Mouse (Mus musculus) right cerebral cortex, adult 2 months (tissue): ENCODE results near the gene Smg1.
A peak's percentile ranks its signal among the peaks of the same experiment; 100 is the strongest.

Source experiments
- DNase-seq, 2 experiments: peaks; one replicate each; pipeline ENCODE4 v3.0.0; 2021 to 2022; ENCODE audit warnings: low spot score in 2 of 2

Gene Smg1

DNA sequence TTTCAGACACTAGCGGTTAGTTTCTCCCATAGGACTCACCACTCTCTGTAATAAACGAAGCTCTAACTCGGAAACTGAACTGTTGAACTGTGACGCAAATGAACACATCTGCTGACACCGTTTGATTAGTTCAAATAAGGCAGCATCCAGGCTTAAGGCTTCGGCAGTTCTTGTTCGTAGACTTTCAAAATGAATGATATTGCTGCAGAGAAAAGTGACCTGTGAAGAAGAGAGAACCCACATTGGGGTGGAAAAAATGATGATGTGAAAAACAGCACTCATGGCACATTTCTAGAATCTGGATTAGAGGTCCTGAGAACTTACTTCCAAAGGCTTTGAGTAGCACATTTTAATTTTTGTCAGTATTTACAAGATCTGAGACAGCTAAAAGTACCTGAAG is 102.2 kb downstream of the Smg1 start:
- no peak for DNase-seq

DNA sequence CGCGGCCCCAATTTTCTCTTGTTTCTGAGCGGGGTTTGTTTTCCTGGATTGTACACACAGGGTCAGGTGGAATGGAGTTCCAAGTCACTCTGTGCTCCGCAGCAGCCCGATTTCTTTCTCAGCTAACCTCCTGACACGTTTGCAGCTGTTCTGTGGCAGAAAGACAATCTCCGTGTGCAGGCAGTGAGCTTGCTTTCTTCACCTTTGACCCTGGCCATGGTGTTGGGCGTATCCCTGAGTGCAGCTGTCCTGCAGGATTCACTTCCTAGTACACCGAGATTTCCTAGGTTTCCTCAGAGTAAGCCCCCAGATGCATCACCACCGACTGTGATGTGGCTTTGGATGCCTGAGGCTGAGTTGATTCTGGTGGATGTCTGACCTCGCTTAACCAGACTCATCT is 108.3 kb downstream of the Smg1 start:
- no peak for DNase-seq

DNA sequence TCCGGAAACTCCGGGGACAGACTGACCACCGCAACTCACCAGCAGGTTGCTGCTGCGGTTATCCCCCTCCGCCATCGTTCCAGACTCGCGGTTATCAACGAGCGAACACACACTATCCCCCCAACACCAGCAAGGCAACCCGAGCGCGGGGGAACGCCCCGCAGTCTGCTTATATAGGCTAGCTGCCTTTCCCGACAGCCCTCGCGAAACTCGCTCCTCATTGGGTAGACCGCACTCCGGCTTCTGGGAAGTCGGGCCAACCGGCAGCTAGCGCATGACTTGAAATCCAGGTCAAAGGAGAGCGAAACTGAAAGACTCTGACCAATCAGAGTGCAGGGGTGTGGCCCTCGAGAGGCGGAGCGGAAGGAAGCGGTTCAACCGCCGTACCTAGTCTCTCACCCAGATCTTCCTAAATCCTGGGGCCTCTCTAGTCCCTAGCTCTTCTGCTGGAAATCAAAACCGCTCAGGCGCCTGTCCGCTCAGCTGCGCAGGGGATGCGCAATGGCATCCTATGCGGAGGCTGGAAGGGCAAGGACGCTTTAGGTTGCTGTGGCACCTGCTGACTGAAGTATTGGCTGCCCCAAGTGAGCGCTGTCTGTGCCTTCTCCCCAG is 113.9 kb downstream of the Smg1 start, which contains the start of gene Arl6ip1:
TSS of gene Arl6ip1 (minus strand) at position 233 of the 612 bp plus-strand sequence.
- DNase-seq: peak; percentile 94 to 97

DNA sequence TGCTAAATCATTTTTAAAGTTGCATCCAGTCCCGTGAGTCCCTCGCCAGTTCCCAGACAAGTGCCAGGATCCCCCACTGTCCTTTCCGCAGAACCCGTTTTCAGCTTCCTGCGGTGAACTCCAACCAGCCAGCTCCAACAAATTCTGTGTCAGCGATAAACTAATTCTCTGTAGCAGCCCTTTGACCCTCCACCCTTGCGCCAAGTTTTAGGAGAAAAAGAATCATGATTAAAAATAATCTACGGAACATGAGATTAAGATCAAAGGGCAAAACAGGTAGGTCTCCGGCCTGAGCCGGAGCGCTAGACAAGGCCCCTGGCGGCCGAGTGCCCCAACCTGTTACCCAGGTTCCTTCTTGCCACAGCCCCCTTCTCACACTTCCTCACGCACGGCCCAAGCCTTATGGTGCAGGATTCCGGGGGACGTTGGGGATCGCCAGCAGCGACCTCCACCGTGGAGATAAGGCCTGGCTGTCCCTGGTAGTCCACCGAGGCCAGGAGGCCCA is 114.5 kb downstream of the Smg1 start:
- DNase-seq: peak; percentile 28 to 41

DNA sequence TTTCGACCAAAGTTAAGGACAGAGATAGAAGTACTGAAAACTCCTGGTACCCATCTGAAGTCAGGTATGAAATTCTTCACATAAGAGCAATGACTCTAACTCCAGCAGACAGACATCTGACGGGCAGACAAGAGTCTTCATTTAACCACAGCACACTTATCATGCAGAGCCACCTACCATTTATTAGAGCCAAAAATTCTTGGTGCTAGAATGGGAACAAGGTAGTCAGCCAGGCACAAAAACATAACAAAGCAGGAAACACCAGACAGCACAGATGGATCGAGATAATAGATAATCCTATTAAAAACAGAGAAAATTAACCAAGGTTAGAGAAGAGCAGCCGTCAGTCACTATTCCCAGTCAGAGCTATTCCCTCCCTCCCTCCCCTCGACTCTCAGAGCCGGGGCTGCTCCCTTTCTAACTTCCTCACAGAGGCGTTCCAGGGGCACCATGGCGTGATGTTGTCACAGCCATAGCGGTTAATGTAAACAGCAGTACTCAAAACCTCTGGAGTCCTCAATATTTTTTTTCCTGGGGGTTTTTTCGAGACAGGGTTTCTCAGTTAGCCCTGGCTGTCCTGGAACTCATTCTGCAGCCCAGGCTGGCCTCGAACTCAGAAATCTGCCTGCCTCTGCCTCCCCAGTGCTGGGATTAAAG is 117.1 kb downstream of the Smg1 start:
- DNase-seq: no peak

DNA sequence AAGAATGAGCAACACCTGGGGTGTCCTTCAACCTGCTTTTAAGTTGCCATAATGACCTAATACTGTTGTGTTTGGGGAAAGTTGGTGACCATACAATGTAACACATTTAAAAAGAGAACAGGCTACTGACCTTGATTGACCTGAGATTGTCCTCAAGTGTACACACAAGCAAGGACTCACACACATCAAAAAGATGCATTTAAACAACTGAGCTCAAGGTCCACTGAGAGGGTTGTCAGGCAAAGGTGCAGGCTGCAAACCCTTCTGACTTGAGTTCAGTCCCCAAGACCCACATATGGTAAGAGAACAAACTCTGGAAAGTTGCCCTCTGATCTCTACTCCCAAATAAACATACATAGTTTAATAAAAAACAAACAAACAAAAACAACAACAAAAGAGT is 117.7 kb downstream of the Smg1 start:
- DNase-seq: no peak

DNA sequence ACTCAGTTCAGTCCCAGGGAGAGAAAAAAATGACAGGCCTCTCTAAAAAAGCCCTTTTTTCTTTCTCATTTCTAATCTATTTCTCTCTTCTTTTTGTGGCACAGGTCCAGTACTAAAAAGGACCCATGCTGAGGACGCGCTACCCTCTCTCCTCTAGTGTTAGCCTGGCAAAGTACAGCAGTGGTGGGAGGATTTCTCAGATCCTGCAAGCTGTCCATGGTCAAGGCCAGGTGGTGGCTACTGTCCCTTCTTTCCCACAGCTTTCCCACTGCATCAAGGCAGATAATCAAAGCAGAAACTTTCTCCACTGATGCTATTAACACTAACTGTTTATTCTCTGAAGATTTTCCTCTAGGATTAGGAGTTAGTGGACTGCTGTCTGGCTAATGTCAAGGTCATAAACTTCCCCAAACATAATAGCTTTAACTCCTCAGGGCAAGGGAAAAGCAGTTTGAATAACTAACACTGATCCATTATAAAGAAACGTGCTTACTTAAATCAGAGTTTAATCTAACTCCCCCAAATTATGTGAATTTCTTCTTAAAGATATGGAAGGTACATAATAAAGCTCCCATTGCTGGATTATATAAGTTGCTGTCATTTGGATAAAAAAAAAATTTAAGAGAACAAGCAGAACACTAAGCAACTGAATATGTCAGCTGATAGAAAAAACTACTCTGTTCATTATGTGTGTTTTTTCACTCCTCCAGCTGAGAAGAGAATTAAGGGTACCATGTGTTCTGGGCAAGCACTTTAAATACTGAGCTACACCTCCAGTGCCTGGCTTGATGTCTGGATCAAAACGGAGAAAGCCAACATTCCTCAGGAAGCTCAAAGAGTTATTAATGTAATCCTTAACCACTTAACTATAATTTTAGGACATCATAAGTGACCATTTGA is 119.7 kb downstream of the Smg1 start:
- peak in 1 of 2 experiments; percentile 31 for DNase-seq

DNA sequence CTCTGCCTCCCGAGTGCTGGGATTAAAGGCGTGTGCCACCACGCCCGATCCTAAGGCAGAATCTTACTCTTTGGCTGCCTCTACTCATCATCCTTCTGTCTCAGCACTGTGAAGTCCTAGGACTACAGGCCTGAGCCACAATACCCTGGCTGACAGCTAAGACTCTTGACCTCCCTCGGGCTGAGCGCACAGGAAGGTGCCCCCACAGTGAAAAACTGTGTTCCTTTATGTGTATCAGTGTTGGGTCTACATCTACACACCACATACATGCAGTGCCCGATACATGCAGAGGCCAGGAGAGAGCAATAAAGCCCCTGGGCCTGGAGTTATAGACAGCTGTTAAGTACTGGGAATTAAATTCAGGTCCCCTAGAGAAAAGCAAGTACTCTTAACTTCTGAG is 121.2 kb downstream of the Smg1 start:
- DNase-seq: no peak

DNA sequence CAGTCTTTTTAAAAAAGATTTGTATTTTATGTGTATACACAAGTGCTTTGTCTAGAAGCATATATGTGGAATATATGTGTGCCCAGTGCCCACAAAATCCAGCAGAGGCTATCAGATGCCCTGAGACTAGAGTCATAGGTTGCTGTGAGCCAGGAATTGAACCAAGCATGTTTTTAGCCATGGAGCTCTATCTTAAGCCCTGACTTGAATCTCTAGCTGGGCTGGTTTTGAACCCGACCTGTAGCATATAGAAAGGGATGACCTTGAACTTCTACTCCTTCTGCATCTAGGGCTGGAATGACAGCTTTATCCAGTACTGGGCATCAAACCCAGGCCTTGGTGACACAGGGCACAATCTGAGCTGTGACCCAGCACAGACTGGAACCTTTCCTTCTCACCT is 122.8 kb downstream of the Smg1 start:
- DNase-seq: no peak

DNA sequence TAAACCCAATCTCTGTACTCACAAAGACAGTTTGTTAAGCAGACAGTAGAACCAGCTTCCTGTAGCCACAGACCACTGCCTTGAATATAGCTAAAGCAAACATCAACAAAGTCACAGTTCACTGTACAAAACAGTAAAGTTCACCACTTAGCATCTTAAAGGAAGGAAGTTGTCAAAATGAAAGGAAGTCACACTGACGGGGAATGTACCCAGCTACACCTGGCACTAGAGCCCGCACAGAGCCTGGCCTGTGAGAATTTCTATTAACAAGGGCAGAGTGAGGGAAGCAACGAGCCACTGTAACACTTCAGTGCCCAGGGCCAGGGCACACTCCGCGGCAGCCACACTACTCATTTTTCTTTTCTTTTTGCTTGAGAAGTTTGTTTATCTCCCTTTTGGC is 123.5 kb downstream of the Smg1 start:
- no peak for DNase-seq

DNA sequence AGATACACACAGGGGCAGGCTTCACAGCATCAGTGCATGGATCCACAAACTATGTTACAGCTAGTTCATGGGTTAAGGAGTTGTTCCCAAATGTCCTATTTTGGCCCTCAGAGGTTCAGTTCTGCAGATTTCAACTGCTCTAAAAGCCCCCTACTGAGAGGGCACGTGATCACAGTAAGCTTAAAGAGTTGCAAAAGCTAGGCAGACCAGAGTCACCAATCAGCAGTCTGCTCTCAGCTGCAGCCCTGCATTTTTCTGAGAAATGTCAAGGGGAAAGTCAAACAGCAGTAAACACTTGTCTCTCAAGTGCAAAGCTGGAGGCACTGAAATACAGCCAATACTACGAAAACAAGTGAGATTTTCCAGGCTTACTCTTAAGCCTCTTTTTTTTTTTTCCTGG is 124.3 kb downstream of the Smg1 start:
- DNase-seq: no peak

DNA sequence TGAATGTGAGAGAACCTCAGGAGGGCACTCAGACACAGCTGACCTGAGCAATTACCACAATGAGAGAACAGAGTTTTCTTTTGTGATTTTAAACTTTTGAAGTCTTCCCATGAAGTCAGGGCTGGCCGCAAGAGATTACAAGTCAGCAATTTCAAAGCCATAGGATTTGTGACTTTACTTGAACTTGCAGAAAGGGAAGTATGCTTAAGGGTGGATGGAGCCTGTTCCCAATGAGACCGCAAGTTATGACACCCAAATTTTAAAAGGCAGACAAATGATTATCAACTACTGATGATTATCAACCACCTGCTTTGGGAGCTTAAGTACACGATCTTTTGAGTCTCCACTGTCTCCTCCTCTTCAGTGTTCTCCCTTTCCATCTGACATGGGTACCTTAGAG is 125.0 kb downstream of the Smg1 start:
- no peak for DNase-seq

DNA sequence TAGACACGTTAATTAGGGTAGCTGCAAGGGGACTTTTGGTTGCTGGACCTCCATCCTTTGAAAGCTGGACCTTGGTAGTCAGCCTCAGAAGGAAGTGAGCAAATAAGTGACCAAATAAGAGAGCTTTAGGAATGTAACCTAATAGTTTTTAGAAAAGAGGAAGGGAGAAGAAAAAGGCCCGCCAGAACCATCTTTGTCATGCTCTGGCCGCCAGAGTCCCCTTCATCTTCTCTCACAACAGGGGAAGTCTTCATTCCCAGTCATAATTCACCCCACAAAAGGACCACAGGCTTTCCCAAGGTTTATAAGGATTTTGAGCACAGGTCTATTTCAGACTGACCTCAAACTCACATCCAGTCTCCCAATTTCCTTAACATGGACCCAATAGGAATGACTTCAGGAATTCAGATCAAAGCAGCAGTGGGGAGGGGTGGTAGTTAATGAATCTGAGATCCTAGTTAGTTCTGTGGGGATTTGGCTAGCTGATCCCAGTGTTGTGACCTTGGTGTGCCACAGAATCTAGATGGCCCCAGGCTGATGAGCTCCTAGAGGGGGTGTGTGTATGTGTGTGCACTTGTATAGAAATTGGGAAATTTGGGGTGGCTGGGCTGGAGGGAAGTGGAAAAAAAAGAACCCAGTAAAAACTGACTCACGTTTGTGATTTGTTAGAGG is 125.8 kb downstream of the Smg1 start:
- DNase-seq: no peak

DNA sequence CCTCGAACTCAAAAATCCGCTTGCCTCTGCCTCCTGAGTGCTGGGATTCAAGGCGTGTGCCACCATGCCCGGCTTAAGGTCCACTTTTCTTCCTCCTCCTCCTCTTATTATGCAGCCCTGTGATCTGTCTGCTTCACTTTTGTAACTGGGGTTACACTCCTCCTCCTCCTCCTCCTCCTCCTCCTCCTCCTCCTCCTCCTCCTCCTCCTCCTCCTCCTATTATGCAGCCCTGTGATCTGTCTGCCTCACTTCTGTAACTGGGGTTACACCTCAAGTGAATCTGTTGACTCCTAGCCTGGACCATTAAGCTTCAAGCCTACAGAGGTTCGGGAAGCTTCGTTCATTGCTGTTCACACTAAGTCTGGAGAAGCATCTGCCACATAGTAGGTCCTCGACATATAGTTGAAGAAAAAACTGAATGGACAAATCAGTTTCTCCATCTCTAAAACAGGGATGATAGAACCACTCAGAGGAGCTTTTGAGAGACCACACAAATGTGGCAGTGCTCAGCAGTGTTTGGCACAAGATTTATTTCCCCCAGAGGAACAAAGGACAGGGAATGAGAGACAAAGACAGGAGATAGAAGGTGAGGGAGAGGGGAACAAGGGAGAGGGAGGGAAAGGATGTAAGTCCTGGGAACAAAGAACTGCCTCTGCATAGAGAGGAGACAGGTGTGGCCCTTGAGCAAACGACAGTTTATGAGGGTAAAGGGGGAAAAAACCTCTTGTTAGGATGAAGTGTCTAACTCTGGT is 126.5 kb downstream of the Smg1 start:
- DNase-seq: no peak

DNA sequence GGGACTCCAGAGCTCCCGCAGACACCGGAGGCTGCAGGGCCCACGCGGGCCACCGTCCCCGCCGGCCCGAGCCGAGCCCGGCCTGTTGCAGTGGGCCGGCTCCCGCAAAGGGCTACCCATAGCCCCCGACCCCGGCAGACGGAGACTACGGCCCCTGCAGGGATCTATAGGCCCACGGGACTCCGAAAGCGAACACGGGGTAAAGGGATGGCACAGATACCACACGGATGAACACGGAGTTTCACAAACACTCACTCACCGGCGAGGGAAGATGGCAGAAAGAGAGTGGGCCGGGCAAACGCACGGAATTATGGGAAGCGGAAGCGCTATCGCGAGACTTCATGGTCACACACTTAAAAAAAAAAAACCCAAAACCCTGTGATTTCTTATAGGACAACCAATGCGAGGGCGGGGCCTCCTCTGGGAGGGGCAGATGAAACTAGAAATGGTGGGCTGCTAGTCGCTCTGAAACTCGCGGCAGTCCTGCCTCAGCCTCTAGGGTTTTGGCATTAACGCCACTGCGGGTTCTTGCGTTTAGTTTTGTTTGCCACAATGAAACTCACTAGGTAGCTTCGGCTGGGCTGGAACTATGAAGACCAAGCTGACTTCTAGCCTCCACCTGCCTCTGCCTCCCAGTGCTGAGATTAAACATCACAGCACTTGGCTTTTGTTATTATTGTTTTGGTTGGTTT is 127.4 kb downstream of the Smg1 start, which contains the start of gene Rps15a:
TSS of gene Rps15a (minus strand) at position 312 of the 692 bp plus-strand sequence.
- DNase-seq: peak; percentile 94 to 96

DNA sequence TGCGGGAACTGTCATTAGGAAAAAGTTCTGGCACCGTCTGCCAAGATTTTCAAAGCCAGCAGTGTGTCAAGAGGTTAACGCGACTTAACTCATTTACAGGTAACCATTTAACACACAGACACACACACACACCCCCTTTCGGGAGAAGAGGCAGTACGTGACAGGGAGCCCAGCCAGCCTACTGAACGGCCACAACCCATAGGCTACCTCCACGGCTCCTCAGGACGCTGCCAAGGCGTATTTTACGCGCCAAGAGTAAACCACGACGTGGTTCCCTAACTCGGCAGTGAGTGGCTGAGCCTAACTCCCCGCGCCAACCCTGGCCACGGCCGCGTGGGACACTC is 128.0 kb downstream of the Smg1 start:
- DNase-seq: no peak

DNA sequence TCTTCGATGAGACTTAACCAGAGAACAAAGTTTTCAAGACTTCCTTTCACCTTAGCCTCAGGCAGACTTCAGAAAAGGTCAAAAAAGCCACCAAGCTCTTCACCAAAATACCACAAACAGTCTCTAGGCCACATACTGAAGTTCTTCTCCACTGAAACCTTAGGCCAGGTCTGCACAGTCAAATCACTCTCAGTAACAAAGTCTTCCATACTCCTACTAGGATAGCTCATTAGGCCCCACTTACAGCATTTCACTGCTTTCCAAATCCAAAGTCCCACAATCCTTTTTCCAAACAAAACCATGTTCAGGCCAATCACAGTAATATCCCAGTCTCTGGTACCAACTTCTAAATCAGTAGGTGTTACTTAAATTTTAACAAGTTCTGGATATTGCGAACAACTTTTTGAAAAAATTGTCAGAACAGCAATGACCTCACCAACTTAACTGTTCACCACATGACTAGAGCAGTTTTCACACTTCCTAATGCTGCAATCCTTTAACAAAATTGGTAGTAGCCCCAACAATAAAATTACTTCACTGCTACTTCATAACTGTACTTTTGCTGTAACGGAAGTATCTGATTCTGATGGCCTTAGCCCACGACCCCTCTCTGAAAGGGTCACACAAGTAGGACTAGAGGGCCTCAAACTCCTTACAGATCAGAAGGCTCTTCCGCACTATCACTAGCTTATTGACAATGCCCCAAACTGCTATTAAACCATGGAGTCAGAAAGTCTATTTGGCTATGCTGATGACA is 129.8 kb downstream of the Smg1 start:
- DNase-seq: no peak

DNA sequence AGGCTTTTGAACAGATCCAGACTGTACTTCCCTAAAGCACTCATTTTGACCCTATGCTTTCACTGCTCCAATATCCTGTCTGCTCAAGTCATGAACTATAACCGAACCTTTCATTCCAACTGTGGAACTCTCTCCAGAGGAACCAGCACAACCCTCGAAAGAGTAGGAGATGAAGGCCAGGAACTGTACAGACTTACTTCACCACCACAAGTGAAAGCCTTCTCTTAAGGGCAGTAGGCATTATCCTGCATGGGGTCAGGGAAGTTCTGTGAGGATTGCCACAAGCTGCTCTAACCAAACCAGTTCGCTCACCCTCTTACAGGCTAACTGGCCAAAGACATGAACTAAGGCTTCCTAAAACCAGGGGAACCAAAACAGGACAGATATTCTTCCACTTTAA is 132.3 kb downstream of the Smg1 start:
- DNase-seq: no peak

DNA sequence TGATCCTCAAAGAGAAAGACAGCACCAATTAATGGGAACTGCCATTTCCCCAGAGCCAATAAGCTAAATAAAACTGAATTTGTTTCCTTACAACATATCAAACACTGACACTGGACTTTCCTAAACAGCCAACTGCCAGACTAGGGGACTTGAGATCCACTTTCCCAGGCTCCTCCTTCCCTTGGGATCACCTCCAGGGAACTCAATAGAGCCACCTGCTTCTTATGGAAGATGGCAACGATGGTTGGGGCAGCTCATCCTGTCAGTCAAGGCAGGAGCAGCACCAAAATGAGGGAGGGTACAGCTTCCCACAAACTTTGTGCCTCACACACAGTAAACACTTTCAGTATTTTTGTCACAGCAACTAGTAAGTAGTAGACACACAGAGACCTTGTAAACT is 135.8 kb downstream of the Smg1 start:
- no peak for DNase-seq
